Mouse (Mus musculus) neural tube, embryonic 13.5 days (tissue): ENCODE results near the gene Cdx4. TPM values are rescaled to one million over a fixed set of nuclear protein-coding genes. Genes with fewer than 3 reads are reported as not detected.
A peak's percentile ranks its signal among the peaks of the same experiment; 100 is the strongest.

Experiments used
- ATAC-seq: fragments of 200-750 bp; cut with Nextera tagmentation; 2 replicates; pipeline ENCODE4 v1.8.0; 2017; ENCODE audit warnings: low read depth, mild to moderate bottlenecking, moderate TSS enrichment, moderate library complexity
- H3K27ac ChIP-seq: fragments of 300-500 bp; sonication (generic); replicated peaks from 2 replicates; pipeline ENCODE4 v1.5.1; 2015; ENCODE audit warnings: moderate library complexity, mild to moderate bottlenecking, inconsistent platforms
- H3K27me3 ChIP-seq: fragments of 300-500 bp; sonication (generic); 2 replicates; pipeline ENCODE4 v1.6.1; 2015; ENCODE audit warnings: mild to moderate bottlenecking, inconsistent platforms
- H3K36me3 ChIP-seq: fragments of 300-500 bp; sonication (generic); 2 replicates; pipeline ENCODE4 v1.6.1; 2015; ENCODE audit warnings: mild to moderate bottlenecking, inconsistent platforms
- H3K4me1 ChIP-seq: fragments of 300-500 bp; sonication (generic); replicated peaks from 2 replicates; pipeline ENCODE4 v1.6.1; 2015; ENCODE audit warnings: inconsistent platforms
- H3K4me2 ChIP-seq: fragments of 300-500 bp; sonication (generic); 2 replicates; pipeline ENCODE4 v1.6.1; 2015; ENCODE audit warnings: inconsistent platforms, mild to moderate bottlenecking, moderate library complexity
- H3K4me3 ChIP-seq: fragments of 300-500 bp; sonication (generic); 2 replicates; pipeline ENCODE4 v1.5.1; 2015; ENCODE audit warnings: mild to moderate bottlenecking, inconsistent platforms
- H3K9ac ChIP-seq: fragments of 300-500 bp; sonication (generic); 2 replicates; pipeline ENCODE4 v1.6.1; 2015; ENCODE audit warnings: moderate library complexity, mild to moderate bottlenecking, inconsistent platforms
- H3K9me3 ChIP-seq: fragments of 300-500 bp; sonication (generic); 2 replicates; pipeline ENCODE4 v1.6.1; 2016; ENCODE audit warnings: inconsistent platforms
- WGBS: fragments of 180-500 bp; shearing (Covaris S2); methylation state at CpG from one replicate; pipeline ENCODE4 v1.1.7; 2015; 5-methylcytosine and 5-hydroxymethylcytosine counted together
- polyA plus RNA-seq: library from polyadenylated mRNA; unstranded; fragments of >200 nt; fragmentation: Nextera tagmentation; extraction: Ambion mirVana; gene quantifications from 2 replicates; pipeline ENCODE4 v1.2.1, GENCODE M21; 2015

The Cdx4 gene
- polyA plus RNA-seq: not detected in 2 replicates

DNA sequence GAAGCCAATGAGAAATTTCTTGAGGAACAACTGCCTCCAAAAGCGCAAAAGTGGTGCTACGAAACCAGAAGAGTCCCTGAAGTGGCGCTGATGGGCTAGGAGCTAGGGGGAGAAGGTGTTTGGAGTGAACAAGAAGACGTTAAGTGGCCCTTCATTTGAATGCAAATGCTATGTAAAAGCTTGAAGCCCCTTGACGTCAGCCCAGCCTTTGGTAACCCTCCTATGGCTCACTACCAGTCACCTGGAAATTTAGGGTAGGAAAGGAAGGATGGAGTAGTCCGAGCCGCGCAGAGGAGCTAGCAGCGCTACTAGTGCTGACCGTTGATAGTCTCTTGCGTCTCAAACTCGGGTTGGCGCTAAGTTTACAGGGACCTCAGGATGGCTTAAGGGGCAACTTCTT is at the start of gene Cdx4:
Gene Cdx4 (plus strand): TSS at position 253 of the 400 bp plus-strand sequence.
- no peaks in the 10 kb centered on the region for H3K36me3 ChIP-seq
- peaks cover 86% of the 10 kb centered on the region for H3K27me3 ChIP-seq
- peak within 1 kb of the TSS; percentile 42 for H3K4me2 ChIP-seq
- 0 out of 2 replicates have a peak, but pooled peaks cover 5% of the 10 kb centered on the region for H3K4me1 ChIP-seq
- no peak within 1 kb of the TSS for H3K9ac ChIP-seq
- 17% methylated on average over 13 of the region's 13 CpGs for WGBS
- ATAC-seq: no peak
- H3K4me3 ChIP-seq: peak within 1 kb of the TSS; percentile 18
- no peaks in the 10 kb centered on the region for H3K9me3 ChIP-seq
- no peak within 1 kb of the TSS for H3K27ac ChIP-seq

DNA sequence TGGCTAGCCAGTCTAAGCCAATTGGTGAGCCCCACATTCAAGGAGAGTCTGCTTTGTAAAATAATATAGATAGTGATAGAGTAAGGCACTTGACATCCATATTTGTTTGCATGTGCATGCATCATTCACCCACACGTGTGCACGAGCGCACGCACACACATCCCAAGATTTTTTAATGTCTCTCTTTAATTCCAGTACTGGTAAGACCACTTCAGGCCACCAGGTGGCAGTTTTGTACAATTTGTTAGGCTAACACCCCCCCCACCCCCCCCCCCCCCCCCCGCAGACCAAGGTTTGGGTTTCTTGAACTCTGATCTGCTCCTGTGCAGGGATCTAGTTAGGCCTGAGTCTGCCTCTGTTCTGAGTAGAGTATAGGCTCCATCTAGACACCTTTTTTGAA is 46.9 kb upstream of the Cdx4 start:
- H3K9me3 ChIP-seq: no peaks in the 10 kb centered on the region
- H3K9ac ChIP-seq: no peak overlapping the region
- peaks cover 11% of the 10 kb centered on the region for H3K27me3 ChIP-seq
- ATAC-seq: no peak
- no peaks in the 10 kb centered on the region for H3K36me3 ChIP-seq
- WGBS: 90% methylated on average over 4 of the region's 5 CpGs
- no peaks in the 10 kb centered on the region for H3K4me1 ChIP-seq
- no peak overlapping the region for H3K4me3 ChIP-seq
- H3K4me2 ChIP-seq: no peak overlapping the region
- H3K27ac ChIP-seq: no peak overlapping the region

DNA sequence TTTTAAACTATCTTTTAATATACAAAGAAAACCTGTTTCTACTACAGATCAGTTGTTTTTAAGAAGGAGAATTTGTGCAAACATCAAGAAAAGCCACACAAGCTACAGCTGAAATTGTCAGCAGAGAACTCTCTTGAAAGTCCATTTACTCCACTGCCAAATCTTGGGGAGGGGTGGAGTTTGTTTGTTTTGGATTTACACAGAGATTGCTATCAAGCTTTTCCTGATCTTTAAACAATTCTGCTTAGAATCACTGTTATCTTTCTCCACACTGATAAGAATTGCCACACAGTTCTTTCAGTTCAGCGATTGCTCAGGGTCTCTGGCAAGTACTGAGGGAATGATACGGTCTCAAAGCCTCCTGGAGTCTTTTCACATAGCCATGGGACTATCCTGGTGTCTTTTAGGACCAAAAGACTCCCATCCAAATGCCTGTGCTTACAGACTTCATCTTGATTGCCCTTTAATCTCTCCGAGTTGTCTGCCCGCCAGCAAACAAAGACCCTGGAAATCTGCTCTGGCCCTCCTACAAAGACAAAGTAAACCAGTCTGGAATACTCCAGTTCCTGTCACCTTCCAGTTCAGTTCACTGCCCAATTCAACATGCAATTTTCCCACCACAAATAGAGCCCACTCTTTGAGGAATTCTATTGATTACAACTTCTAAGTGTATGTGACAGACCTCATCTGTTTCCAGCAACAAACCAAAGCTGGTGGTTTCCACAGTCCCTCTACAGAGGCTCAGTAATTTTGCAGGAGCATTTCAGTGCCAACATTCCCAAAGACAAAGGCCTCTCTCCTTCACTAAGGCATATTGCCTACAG is 34.1 kb upstream of the Cdx4 start:
- no peak overlapping the region for H3K9ac ChIP-seq
- no peaks in the 10 kb centered on the region for H3K9me3 ChIP-seq
- H3K27ac ChIP-seq: no peak overlapping the region
- WGBS: 29% methylated on average over 4 of the region's 4 CpGs
- no peak overlapping the region for H3K4me2 ChIP-seq
- peaks cover 66% of the 10 kb centered on the region for H3K27me3 ChIP-seq
- no peak overlapping the region for H3K4me3 ChIP-seq
- H3K4me1 ChIP-seq: peaks cover 14% of the 10 kb centered on the region; the same call in 1 of the 2 replicates
- ATAC-seq: peak; percentile 49
- H3K36me3 ChIP-seq: no peaks in the 10 kb centered on the region

DNA sequence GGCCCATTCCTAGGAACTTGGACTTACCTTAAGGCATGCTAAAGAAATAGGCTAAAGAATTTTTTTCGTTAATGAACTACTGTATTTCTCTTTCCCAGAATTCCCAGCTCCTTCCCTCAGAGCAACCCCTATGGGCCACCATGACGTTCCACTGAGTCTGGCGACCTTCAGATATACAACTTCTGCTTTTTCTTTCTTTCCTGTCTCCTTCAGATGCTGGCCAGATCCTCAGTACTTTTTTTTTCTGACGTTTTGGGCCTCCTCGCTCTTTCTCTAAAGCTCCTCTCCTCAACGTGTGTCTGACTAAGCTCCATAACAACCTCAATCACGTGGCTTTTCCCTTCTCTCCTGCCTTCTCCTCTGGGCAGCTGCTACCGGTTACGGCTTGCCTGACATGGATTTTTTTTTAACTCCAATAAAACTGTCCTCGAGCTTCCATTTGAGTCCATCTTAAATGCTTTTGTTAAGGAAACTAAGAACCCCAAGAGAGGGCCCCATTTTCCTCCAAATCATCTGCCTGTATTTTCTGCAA is 33.3 kb upstream of the Cdx4 start:
- Histone ChIP-seq H3K27ac (0 out of 2 replicates have a peak overlapping the region, but pooled peaks have one; percentile 46), H3K4me3 (no peak overlapping the region), H3K36me3 (no peaks in the 10 kb centered on the region), H3K4me1 (peaks cover 14% of the 10 kb centered on the region; the same call in 1 of the 2 replicates), H3K4me2 (no peak overlapping the region), H3K9me3 (no peaks in the 10 kb centered on the region), H3K9ac (no peak overlapping the region), H3K27me3 (peaks cover 62% of the 10 kb centered on the region)
- 29% methylated on average over 10 of the region's 10 CpGs for WGBS
- no peak for ATAC-seq

DNA sequence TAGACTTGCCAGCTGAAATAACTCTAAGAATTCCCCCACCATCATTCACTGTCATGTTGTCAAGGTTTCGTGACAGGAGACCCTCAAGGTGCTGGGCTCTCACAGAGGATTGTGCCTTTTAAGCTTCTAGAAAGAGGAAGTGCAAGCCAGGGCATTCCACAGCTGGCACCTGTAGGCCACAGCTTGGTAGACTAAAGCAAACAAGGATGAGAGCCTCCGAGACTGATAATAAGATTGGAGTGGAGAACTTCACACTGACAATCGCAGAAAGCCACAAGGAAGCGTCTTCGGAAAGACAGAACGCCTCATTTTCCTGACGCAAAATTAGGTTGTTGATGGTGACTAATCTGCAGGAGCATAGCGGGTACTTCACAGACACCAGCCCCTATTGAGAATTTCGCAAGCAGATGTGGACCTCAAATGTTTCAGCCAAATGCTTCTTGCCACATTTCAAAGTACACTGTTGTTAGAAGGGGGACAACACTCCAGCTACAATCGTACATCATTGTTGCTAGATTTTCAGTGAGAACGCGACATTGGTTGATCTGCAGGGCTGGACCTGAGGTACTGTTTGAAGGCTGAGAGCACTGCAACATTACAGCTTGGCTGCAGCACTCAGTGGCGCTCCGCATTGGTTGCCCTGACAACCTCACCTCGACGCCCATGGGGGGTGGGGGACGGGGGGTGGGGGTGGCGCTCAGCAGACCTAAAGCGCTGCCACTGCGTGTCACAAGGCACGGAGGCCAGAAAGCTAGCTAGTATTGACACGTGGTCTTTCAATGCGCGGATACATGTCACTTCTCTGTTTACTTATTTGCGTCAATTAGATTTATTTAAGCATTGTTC is 32.5 kb upstream of the Cdx4 start:
- peaks cover 62% of the 10 kb centered on the region for H3K27me3 ChIP-seq
- WGBS: 20% methylated on average over 25 of the region's 25 CpGs

DNA sequence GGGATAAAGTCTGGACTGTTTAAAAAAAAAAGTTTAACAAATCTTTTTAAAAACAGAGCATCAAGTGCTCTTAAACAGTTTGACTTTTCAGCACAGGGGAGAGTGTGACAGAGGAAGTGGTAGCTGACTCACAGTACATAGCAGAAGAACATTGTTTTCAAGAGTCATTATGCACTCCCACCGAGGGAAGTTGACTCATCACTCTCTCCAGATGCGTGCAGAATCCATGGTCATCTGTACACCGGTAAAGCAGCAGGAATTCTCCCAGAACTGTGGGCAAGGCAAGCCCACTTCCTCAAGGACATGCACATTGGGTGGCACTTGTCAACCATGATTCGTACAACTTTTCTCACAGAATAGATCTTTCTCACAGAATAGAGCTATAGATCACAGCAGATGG is 22.3 kb upstream of the Cdx4 start:
- 75% methylated on average over 4 of the region's 4 CpGs for WGBS
- Histone ChIP-seq H3K36me3 (no peaks in the 10 kb centered on the region), H3K4me2 (no peak overlapping the region), H3K9ac (no peak overlapping the region), H3K27me3 (peaks cover 74% of the 10 kb centered on the region), H3K4me1 (no peaks in the 10 kb centered on the region), H3K27ac (no peak overlapping the region), H3K4me3 (no peak overlapping the region), H3K9me3 (no peaks in the 10 kb centered on the region)
- ATAC-seq: no peak

More for the DNA sequence above, 32.5 kb upstream of the Cdx4 start:
- H3K27ac ChIP-seq: 0 out of 2 replicates have a peak overlapping the region, but pooled peaks have one; percentile 46
- H3K4me3 ChIP-seq: peak overlapping the region; percentile 15
- H3K9me3 ChIP-seq: no peaks in the 10 kb centered on the region
- H3K9ac ChIP-seq: no peak overlapping the region
- ATAC-seq: peak; percentile 96
- peak overlapping the region; percentile 47 for H3K4me2 ChIP-seq
- H3K36me3 ChIP-seq: no peaks in the 10 kb centered on the region
- peaks cover 14% of the 10 kb centered on the region; the same call in 1 of the 2 replicates for H3K4me1 ChIP-seq

DNA sequence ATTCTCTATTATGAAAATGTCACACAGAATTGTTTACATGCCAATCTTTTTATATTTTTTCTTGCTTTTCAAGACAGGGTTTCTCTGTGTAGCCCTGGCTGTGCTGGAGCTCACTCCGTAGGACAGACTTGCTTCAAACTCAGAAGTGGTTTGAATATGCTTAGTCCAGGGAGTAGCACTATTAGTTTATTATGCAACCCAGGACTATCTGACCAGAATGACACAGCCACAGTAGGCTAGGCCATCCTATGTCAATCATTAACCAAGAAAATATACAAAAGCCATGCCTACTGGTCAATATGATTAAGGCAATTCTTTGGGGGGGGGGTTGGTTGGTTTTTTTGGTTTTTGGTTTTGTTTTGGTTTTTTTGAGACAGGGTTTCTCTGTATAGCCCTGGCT is 12.9 kb upstream of the Cdx4 start:
- Histone ChIP-seq H3K9me3 (no peaks in the 10 kb centered on the region), H3K9ac (no peak overlapping the region), H3K27me3 (peaks cover 59% of the 10 kb centered on the region), H3K4me3 (no peak overlapping the region), H3K36me3 (no peaks in the 10 kb centered on the region), H3K27ac (no peak overlapping the region), H3K4me2 (no peak overlapping the region), H3K4me1 (no peaks in the 10 kb centered on the region)
- 77% methylated on average over 1 of the region's 1 CpGs for WGBS
- ATAC-seq: no peak

DNA sequence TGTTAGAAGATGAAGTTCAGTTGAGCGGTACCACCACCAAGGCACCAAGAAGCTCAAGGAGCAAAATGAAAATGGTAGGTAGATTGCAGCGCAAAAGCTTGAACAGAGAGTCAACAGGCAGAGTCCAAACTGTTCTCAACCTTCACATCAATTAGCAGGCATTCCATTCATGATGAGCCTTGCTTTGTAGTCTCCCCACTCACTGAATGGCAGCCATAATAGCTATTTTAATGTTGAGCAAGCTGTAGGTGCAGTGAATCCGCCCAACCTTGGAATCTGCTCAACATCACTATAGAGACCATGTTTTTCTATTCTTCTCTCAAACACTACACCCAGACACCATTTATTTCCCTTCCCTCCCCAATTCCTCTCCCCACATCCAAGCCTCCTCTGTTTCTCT is 9.5 kb upstream of the Cdx4 start:
- H3K4me1 ChIP-seq: no peaks in the 10 kb centered on the region
- H3K36me3 ChIP-seq: no peaks in the 10 kb centered on the region
- no peak overlapping the region for H3K4me3 ChIP-seq
- no peak for ATAC-seq
- 87% methylated on average over 3 of the region's 3 CpGs for WGBS
- no peak overlapping the region for H3K27ac ChIP-seq
- H3K27me3 ChIP-seq: peaks cover 54% of the 10 kb centered on the region
- H3K9ac ChIP-seq: no peak overlapping the region
- H3K4me2 ChIP-seq: no peak overlapping the region
- no peaks in the 10 kb centered on the region for H3K9me3 ChIP-seq

DNA sequence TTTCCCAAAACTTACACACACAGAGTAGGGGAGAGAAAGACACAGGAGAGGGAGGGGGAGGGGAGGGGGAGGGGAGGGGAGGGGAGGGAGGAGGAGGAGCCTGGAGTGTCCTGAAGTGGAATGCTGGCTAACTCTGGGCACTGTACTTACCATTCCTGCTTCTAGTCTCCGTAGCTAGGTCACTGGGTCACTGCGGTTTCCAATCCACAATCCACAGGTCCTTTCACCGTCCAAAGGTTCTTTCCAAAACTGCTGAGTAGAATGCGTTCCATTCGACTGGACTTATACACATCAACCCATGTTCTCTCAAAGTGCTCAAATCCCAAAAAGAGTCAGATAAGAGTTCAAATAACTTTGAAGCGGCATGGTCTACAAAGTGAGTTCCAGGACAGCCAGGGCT is 7.1 kb upstream of the Cdx4 start:
- no peak overlapping the region for H3K4me3 ChIP-seq
- peaks cover 59% of the 10 kb centered on the region for H3K27me3 ChIP-seq
- no peak for ATAC-seq
- WGBS: 88% methylated on average over 6 of the region's 6 CpGs
- no peaks in the 10 kb centered on the region for H3K36me3 ChIP-seq
- no peaks in the 10 kb centered on the region for H3K9me3 ChIP-seq
- H3K4me2 ChIP-seq: no peak overlapping the region
- H3K4me1 ChIP-seq: no peaks in the 10 kb centered on the region
- no peak overlapping the region for H3K27ac ChIP-seq
- no peak overlapping the region for H3K9ac ChIP-seq

DNA sequence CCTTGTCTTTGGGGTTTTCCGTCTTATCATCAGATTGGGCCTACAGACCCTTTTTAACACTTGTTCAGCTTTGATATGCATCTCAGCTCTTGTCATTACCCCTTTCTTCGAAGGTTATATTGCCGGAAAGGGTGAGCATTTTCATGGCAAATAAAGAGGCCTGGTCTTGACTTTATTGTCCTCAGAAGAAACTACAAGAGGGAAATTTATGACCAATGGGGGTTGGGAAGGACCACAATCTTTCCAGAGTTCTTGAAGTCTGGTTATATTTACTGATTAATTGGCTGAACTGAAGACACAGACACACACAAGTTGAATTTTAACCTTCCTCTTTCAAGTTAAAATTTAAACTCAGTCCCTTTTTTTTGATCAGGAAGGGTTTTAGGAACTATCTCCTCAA is 4.7 kb downstream of the Cdx4 start:
- Histone ChIP-seq H3K4me1 (0 out of 2 replicates have a peak, but pooled peaks cover 5% of the 10 kb centered on the region), H3K9me3 (no peaks in the 10 kb centered on the region), H3K27ac (no peak overlapping the region), H3K27me3 (peaks cover 90% of the 10 kb centered on the region), H3K4me3 (no peak overlapping the region), H3K36me3 (no peaks in the 10 kb centered on the region), H3K9ac (no peak overlapping the region), H3K4me2 (no peak overlapping the region)
- ATAC-seq: no peak
- WGBS: 17% methylated on average over 3 of the region's 3 CpGs

DNA sequence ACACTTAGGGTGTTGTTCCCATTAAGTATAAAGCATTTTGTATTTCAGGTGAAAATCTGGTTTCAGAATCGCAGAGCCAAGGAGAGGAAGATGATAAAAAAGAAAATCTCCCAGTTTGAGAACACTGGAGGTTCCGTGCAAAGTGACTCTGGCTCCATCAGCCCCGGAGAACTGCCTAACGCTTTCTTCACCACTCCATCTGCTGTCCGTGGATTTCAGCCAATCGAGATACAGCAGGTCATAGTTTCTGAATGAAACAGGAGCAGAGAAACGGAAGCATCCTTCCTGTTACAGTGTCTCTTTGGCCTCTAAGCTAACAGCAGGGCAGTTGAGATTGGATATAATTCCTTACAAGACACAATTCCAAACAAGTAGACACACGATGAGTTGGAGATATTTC is 8.2 kb downstream of the Cdx4 start:
- Histone ChIP-seq H3K27me3 (peaks cover 84% of the 10 kb centered on the region), H3K9me3 (no peaks in the 10 kb centered on the region), H3K27ac (no peak overlapping the region), H3K4me2 (no peak overlapping the region), H3K4me3 (no peak overlapping the region), H3K9ac (no peak overlapping the region), H3K4me1 (no peaks in the 10 kb centered on the region), H3K36me3 (no peaks in the 10 kb centered on the region)
- WGBS: 80% methylated on average over 8 of the region's 8 CpGs
- ATAC-seq: no peak
